Mouse (Mus musculus): ENCODE data around the gene Gm5930.
"Not testable (repeated sequence)": the region's sequence is repeated elsewhere in the genome, so short reads cannot be mapped to it uniquely, and the experiment has no call there.

Gm5930 gene

GRCm38 (mm10) chr14:44338484-44338883 lies at the start of gene Gm5930:
TSS of gene Gm5930 (minus strand) at chr14:44338584.
- TF ChIP-seq GATA4 (IDR thresholded peaks at IDR 0.05; ENCODE audit: insufficient replicate concordance, low read length), result not testable (repeated sequence)

- TF ChIP-seq GATA4 (IDR thresholded peaks at IDR 0.05; ENCODE audit: insufficient replicate concordance, low read length), result not testable (repeated sequence)
These were observed 26.7 kb upstream of the Gm5930 start, which contains the start of gene Gm8229 for GRCm38 (mm10) chr14:44365057-44365456. TSS of gene Gm8229 (plus strand) at chr14:44365357.

- not testable (repeated sequence) for TF ChIP-seq GATA4 (IDR thresholded peaks at IDR 0.05; ENCODE audit: insufficient replicate concordance, low read length)
These were observed 53.1 kb downstream of the Gm5930 start, which contains the start of gene Gm8220 for GRCm38 (mm10) chr14:44285280-44285679. TSS of gene Gm8220 (plus strand) at chr14:44285580.
